In genomic region chr12:16438717-16439116, GRCm38 (mm10) we compare ENCODE assay signal across 21 mouse cellular contexts.
"Had no signal": no experiment of that assay in that cellular context is flagged by ENCODE, and none has a peak within 500 bp of the region (broad histone marks: within the 10 kb centered on the region; RNA-seq: fewer than 3 reads in every experiment).

No protein-coding gene starts in this region.

- ATAC-seq: midbrain, embryonic 16.5 days had no signal

- H3K4me3 ChIP-seq: midbrain, embryonic 10.5 days; midbrain, embryonic 12.5 days; myocyte; neural tube, embryonic 13.5 days; neural tube, embryonic 15.5 days; stomach, embryonic 15.5 days had no signal

- H3K27ac ChIP-seq: midbrain, embryonic 10.5 days; midbrain, embryonic 12.5 days; neural tube, embryonic 13.5 days; neural tube, embryonic 15.5 days; stomach, embryonic 15.5 days; stomach, postnatal 0 days had no signal

- H3K27me3 ChIP-seq: midbrain, embryonic 12.5 days; neural tube, embryonic 13.5 days; neural tube, embryonic 15.5 days; stomach, embryonic 15.5 days had no signal

- H3K9ac ChIP-seq: lung, embryonic 14.5 days; midbrain, embryonic 12.5 days; neural tube, embryonic 13.5 days; neural tube, embryonic 15.5 days; stomach, embryonic 15.5 days had no signal

- DNase-seq: lung, adult 18-20 months; lung, embryonic 14.5 days; lung, postnatal 10 days; lung, postnatal 4 days; midbrain, embryonic 14.5 days; retina, postnatal 1 day; right cerebral cortex, adult 18-20 months; right cerebral cortex, postnatal 25 days; right cerebral cortex, postnatal 4 days; spleen, adult 18-20 months; thymus, adult 2 months; thymus, postnatal 25 days; thymus, postnatal 4 days had no signal

- H3K4me2 ChIP-seq: lung, embryonic 14.5 days; midbrain, embryonic 12.5 days; neural tube, embryonic 13.5 days; neural tube, embryonic 15.5 days; stomach, embryonic 15.5 days had no signal

- H3K9me3 ChIP-seq: midbrain, embryonic 10.5 days; midbrain, embryonic 12.5 days; neural tube, embryonic 13.5 days; neural tube, embryonic 15.5 days; stomach, embryonic 15.5 days had no signal

- H3K36me3 ChIP-seq: midbrain, embryonic 10.5 days; midbrain, embryonic 12.5 days; neural tube, embryonic 13.5 days; neural tube, embryonic 15.5 days; stomach, embryonic 15.5 days had no signal

- H3K4me1 ChIP-seq: midbrain, embryonic 10.5 days; midbrain, embryonic 12.5 days; neural tube, embryonic 13.5 days; neural tube, embryonic 15.5 days; stomach, embryonic 15.5 days had no signal
